Mouse (Mus musculus) testis, adult 2 months (tissue): ENCODE data around the gene Ankrd49. TPM values are rescaled to one million over a fixed set of nuclear protein-coding genes. Genes with fewer than 3 reads are reported as not detected.
A peak's percentile ranks its signal among the peaks of the same experiment; 100 is the strongest.

Experiments used
- H3K27ac ChIP-seq: fragments of 200-500 bp; 2 replicates; pipeline ENCODE4 v1.5.1; 2012; ENCODE audit warnings: low read depth, low read length; ENCODE audit not compliant: control insufficient read depth, insufficient read depth
- H3K27me3 ChIP-seq: fragments of 200-500 bp; 2 replicates; pipeline ENCODE4 v1.6.1; 2012; ENCODE audit warnings: mild to moderate bottlenecking, low read length, moderate library complexity; ENCODE audit not compliant: control insufficient read depth, insufficient read depth
- H3K36me3 ChIP-seq: fragments of 200-500 bp; 2 replicates; pipeline ENCODE4 v1.6.1; 2012; ENCODE audit warnings: mild to moderate bottlenecking, low read length; ENCODE audit not compliant: control insufficient read depth, insufficient read depth
- H3K4me1 ChIP-seq: fragments of 200-500 bp; 2 replicates; pipeline ENCODE4 v1.6.1; 2012; ENCODE audit warnings: low read length; ENCODE audit not compliant: control insufficient read depth, insufficient read depth
- H3K4me3 ChIP-seq: fragments of 200-500 bp; 2 replicates; pipeline ENCODE4 v1.5.1; 2012; ENCODE audit warnings: low read depth, mild to moderate bottlenecking, low read length, moderate library complexity, mixed read lengths; ENCODE audit not compliant: control insufficient read depth
- CTCF ChIP-seq: fragments of 200-500 bp; IDR thresholded peaks from 2 replicates; pipeline ENCODE4 v1.5.1; 2012; ENCODE audit warnings: low read depth, mild to moderate bottlenecking, inconsistent platforms, low read length, moderate library complexity; ENCODE audit not compliant: control insufficient read depth, insufficient read depth, insufficient replicate concordance
- POLR2A ChIP-seq: fragments of 200-500 bp; IDR thresholded peaks from 2 replicates; pipeline ENCODE4 v1.6.1; 2012; ENCODE audit warnings: low read depth, mild to moderate bottlenecking, inconsistent platforms, low read length, moderate library complexity; ENCODE audit not compliant: control insufficient read depth
- polyA plus RNA-seq: library from polyadenylated mRNA; depleted of rRNA; stranded (reverse); fragments of >200 nt; gene quantifications from 2 replicates; pipeline ENCODE4 v1.2.3, GENCODE M21; 2012

The Ankrd49 gene
- polyA plus RNA-seq, 1 experiment: 52.7 TPM

GRCm38 (mm10) chr9:14805714-14806113 is 21.1 kb upstream of the Ankrd49 start:
- no peak overlapping the region for H3K27ac ChIP-seq
- peaks cover 3% of the 10 kb centered on the region for H3K36me3 ChIP-seq
- H3K4me1 ChIP-seq: no peaks in the 10 kb centered on the region
- TF ChIP-seq CTCF: no peak
- TF ChIP-seq POLR2A: no peak
- no peak overlapping the region for H3K4me3 ChIP-seq
- H3K27me3 ChIP-seq: no peaks in the 10 kb centered on the region

- Histone ChIP-seq H3K4me3 (no peak overlapping the region), H3K36me3 (peaks cover 1% of the 10 kb centered on the region; the same call in 1 of the 2 replicates), H3K27ac (no peak overlapping the region), H3K27me3 (no peaks in the 10 kb centered on the region), H3K4me1 (no peaks in the 10 kb centered on the region)
- TF ChIP-seq CTCF (no peak), POLR2A (no peak)
Measured at GRCm38 (mm10) chr9:14787356-14787755, 2.7 kb upstream of the Ankrd49 start.

DNA sequence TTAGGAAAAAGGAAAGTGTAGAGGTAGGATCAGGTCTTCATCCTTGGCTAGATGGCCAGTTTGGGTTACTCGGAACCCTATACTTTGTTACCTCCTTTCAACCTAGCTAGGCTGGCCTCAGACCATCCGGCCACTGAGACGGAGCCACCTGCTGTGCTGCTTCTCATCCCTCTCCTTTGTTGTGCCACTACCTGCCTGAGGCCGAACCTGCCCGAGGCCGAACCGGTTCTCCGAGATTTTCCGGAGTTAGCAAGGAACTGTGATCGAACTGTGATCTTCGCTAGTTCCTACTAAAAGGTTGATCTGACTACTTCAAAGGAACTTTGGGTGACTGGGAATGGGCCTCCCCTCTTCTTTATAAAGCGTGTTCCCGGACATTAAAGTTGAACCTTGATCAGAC is 6.3 kb downstream of the Ankrd49 start:
- TF ChIP-seq POLR2A (no peak), CTCF (no peak)

DNA sequence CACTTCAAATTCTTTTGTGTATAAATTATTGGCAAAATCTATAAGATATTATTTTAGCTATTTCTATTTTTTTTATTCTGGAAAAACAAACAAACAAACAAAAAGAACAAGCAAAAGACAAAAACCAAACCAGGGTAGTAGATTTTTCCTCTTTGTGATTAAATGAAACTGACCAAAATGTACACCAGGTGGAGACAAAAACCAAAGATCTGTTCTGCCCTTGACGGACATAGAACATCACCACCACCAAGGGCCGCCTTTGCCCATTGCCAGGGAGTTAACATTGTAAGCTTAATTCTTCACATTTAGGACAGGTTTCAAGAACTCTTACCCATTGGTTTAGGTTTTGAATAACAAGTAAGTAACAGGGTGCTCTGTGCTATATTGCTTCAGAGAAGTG is 10.8 kb downstream of the Ankrd49 start:
- H3K27me3 ChIP-seq: no peaks in the 10 kb centered on the region
- no peak overlapping the region for H3K4me3 ChIP-seq
- no peak overlapping the region for H3K27ac ChIP-seq
- no peak for TF ChIP-seq CTCF
- TF ChIP-seq POLR2A: no peak
- H3K4me1 ChIP-seq: no peaks in the 10 kb centered on the region; the same call in none of the 2 replicates
- no peaks in the 10 kb centered on the region for H3K36me3 ChIP-seq

More for the DNA sequence above, 6.3 kb downstream of the Ankrd49 start:
- H3K36me3 ChIP-seq: peaks cover 2% of the 10 kb centered on the region; the same call in 1 of the 2 replicates
- no peaks in the 10 kb centered on the region for H3K27me3 ChIP-seq
- no peaks in the 10 kb centered on the region for H3K4me1 ChIP-seq
- no peak overlapping the region for H3K4me3 ChIP-seq
- no peak overlapping the region for H3K27ac ChIP-seq

DNA sequence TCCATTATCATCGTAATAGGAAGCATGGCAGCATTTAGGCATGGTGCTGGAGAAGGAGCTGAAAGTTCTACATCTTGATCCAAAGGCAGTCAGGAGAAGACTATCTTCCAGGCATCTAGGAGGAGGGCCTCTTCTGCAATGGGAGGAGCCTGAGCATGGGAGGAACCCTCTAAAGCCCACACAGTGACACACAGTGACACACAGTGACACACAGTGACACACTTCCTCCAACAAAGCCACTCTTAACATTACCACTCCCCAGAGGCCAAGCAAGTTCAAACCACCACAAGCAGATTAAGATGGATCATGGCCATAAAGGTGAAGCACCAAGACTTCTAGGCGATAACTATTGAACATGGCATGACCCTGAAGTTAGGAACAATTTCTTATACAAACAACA is 12.6 kb downstream of the Ankrd49 start:
- TF ChIP-seq CTCF (no peak), POLR2A (no peak)
- Histone ChIP-seq H3K4me1 (no peaks in the 10 kb centered on the region; the same call in none of the 2 replicates), H3K36me3 (no peaks in the 10 kb centered on the region), H3K4me3 (peak overlapping the region; percentile 54), H3K27ac (no peak overlapping the region), H3K27me3 (no peaks in the 10 kb centered on the region)

DNA sequence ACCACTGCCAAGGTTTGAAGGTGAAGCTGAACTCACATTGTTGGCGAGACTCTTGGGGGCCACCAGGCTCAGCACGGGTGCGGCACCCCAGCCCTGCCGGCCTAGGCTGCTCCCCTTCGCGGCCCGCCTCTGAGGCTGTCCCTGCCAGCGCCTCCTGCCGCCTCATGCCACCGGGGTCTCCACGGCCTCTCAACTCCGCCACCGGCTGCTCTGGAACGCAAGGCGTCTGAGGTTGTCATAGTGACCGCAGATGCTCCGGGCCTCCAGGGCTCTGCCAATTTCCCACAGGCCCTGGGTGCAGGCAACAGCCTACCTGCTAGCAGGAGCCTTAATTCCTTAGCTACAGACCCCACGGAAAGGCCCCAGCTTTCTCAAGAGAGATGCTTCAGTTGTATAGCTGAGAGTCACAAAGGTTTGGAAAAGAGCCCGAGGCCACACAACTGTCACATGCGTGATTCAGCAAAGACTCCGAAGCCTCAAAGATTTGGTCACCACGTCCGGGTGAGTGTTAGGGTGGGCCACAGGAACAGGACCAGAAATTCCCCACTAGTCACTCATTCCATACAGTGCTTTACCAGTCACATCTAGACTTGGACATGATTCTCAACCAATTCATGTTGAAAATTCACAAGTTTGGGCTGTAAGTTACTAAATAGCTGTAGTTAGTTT is 13.7 kb downstream of the Ankrd49 start, which contains the start of gene 1700012B09Rik:
1700012B09Rik (minus strand) TSS at position 228 of the 669 bp plus-strand sequence.
- peak within 1 kb of the TSS; percentile 8; the same call in 1 of the 2 replicates for H3K27ac ChIP-seq

DNA sequence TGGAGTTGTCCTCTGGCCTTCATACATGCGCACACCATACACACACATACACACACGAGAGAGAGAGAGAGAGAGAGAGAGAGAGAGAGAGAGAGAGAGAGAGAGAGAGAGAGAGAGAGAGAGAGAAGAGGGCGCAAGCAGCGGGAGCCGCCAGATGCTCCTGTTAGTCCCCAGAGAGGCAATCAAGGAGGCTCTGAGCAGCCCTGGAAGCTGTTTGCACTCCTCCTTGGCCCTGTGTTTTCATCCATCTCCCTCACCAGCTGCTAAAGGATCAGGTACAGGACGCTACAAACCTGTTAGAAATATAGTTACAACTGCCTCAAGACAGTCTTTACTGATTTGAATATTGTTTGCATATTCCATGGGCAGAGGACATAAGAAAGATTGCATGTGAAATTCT is 14.8 kb downstream of the Ankrd49 start:
- H3K4me1 ChIP-seq: no peaks in the 10 kb centered on the region; the same call in none of the 2 replicates
- no peaks in the 10 kb centered on the region for H3K27me3 ChIP-seq
- TF ChIP-seq POLR2A: no peak
- no peaks in the 10 kb centered on the region for H3K36me3 ChIP-seq
- peak overlapping the region; percentile 82 for H3K4me3 ChIP-seq
- no peak overlapping the region for H3K27ac ChIP-seq

More for the DNA sequence above, 13.7 kb downstream of the Ankrd49 start, which contains the start of gene 1700012B09Rik:
- H3K4me1 ChIP-seq: no peaks in the 10 kb centered on the region; the same call in none of the 2 replicates
- TF ChIP-seq POLR2A (peak; percentile 60), CTCF (no peak)
- H3K27me3 ChIP-seq: no peaks in the 10 kb centered on the region
- H3K36me3 ChIP-seq: no peaks in the 10 kb centered on the region
- peak within 1 kb of the TSS; percentile 82 for H3K4me3 ChIP-seq
